Mouse (Mus musculus) embryonic fibroblast, embryonic 13.5 days (primary cell): ENCODE measurements at regions not wholly inside any gene's neighbourhood (a gene's known extent, or its start where the extent isn't known, plus 50 kb on each side); places are given as distances from the start of the nearest gene placed in this dataset.

Experiments used
- CTCF ChIP-seq: IDR thresholded peaks from 2 replicates; pipeline ENCODE4 v1.5.1; 2011; ENCODE audit warnings: mild to moderate bottlenecking, control low read depth, low read length, moderate library complexity, borderline replicate concordance; ENCODE audit not compliant: insufficient read depth
- POLR2A ChIP-seq: IDR thresholded peaks from 2 replicates; pipeline ENCODE4 v1.6.1; 2011; ENCODE audit warnings: low read depth, mild to moderate bottlenecking, control low read depth, low read length, moderate library complexity

DNA sequence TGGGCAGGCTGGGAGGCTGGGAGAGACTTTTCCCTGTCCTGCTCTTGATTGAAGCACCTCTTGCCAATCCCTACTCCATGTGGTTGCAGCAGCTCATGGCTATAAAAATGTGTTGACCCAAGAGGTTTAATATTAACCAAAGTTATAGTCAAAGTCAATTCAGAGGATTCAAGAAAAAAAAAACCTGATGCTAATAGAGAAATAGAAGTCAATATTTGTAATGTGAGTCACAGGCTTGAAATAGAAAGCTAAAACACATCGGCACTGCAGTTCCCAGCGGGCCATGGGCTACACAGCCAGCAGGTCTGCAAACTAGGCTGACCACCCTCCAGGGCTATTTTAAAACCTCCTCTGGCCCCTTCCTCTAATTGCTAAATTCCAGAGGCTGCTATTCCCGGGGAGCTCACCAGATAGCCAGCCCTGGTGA is 53.2 kb upstream of the Bmp2 start:
- TF ChIP-seq CTCF (no peak), POLR2A (no peak)
